Mouse (Mus musculus) left cerebral cortex, postnatal 10 days (tissue): ENCODE measurements at regions not wholly inside any gene's neighbourhood (a gene's known extent, or its start where the extent isn't known, plus 50 kb on each side); places are given as distances from the start of the nearest gene placed in this dataset.
"Not testable (repeated sequence)": the region's sequence is repeated elsewhere in the genome, so short reads cannot be mapped to it uniquely, and the experiment has no call there.

Source experiments
- DNase-seq, 2 experiments: peaks; one replicate each; pipeline ENCODE4 v3.0.0; 2021 to 2022; ENCODE audit warnings: low spot score in 2 of 2, mixed read lengths in 1 of 2; ENCODE audit errors: extremely low spot score in 1 of 2
- intact Hi-C: fragments of 180-260 bp; cut with DNase I; formaldehyde crosslinking; loops from one replicate; pipeline ENCODE4 v1.15.1; 2025

DNA sequence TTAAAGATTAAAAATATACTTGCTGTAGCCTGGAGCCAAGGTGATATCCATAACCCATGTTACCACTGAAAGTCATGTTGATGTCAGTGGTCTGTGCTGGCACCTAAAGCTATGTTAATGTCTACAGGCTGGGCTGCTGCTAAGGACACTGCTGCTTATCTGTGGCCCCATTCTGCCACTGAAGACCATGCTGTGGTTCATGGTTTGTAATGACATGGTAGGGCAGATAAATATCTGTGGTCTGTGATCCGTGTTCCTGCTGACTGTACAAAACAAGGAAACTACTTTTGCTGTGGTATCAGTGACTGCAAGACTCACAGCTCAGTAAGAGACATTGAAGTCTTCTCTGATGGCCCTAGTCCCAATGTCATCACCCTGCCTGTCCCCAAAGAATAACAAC lies 245.7 kb downstream of the Slco4c1 start:
- intact Hi-C loops, result no loop called here
- no peak for DNase-seq

DNA sequence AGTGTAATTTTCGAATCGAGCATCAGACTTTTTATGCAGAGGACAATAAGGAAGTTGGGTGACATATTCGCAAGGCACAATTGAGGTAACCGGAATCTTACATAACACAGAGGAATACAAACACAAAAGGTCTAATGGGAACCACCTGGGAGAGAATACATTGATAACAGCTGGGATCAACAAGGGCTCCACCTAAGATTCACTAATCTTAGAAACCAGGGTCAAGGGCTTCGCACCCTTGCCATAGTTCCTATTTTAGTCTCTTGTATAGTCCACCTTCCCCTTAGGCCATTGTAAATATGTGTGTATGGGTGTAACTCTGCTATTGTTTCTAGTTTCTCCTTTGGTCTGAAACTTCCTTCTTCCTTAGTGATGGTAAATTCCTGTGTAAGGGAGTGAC lies 246.6 kb downstream of the Slco4c1 start:
- DNase-seq, intact Hi-C loops: not testable (repeated sequence)

GRCm38 (mm10) chr1:96596141-96596540 lies 275.8 kb downstream of the Slco4c1 start:
- no peak for DNase-seq
- intact Hi-C loops, result no loop called here

DNA sequence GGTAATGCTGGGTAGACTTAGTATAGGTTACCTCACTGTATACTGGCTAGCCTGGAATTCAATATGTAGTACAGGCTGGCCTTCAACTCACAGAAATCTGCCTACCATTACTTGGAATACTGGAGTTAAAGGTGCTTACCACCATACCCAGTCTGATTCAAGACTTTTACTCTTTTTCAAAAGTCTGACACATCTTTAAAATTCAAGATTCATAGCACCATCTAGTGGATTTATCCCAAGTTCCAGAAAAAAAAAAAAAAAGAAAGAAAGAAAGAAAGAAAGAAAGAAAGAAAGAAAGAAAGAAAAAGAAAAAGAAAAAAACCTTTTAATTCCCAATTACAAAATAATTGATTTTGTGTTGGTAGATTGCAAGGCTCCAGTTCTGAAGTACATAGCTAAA lies 302.7 kb downstream of the Slco4c1 start:
- intact Hi-C loops, result no loop called here
- no peak for DNase-seq

GRCm38 (mm10) chr1:96563279-96563910 lies 308.6 kb downstream of the Slco4c1 start:
- no peak for DNase-seq
- intact Hi-C loops, result no loop called here

DNA sequence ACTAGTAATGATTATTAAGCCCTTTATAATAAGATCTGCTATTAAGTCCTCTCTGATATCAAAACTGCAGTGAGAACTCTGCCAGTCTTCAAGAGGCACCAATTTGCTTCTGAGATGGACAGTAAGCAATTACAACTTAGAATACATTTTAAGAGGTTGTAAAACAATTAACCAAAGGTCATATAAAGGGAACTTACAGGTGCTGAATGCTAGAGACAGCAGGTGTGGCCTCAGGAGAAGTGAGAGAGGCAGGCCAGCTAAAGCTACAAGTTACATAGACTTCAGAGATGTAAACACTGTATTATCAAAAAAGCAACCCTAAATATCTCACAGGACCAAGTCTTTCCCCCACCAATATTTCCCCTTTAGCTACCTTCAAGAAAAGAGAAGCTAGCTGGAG lies 315.7 kb downstream of the Slco4c1 start:
- no peak for DNase-seq
- intact Hi-C loops, result no loop called here

DNA sequence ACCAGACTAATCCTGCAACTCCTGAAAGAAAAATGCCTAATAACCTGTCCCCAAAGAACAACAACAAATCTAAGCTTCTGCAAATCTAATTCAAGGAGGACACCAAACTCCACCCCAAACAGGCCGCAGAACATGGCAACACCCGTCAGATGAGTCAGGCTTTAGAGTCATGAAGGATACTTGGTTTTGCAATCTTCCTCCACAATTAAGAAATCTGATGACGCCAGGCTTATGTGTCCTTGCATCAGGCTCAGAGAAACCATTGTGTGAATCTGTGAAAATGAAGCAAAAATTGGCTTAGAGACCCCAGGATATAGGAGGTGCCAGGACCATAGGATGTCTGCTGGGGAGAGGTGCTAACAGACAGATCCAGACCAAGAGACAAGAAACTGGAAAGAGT lies 352.6 kb downstream of the Slco4c1 start:
- intact Hi-C loops, result no loop called here
- no peak for DNase-seq

DNA sequence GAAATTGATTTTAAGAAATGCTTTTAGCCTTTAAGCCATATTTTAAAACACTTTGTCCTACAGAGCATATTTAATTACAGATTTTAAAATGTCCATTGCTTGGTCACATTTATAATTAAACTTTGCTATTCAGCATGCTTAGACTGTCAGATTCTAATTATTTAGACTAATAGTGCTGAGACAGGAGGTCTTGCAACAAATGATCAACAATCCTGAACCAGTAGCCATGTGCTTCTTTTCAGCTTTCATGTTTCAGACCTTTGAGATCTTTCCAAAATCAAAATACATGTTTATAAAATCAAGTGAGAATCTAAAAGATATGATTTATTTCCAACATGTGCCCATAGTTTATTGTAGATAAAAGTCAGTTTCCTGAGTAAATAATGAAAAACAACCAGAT lies 371.0 kb downstream of the Slco4c1 start:
- intact Hi-C loops, result no loop called here
- DNase-seq, result no peak

GRCm38 (mm10) chr1:96482816-96483215 lies 389.2 kb downstream of the Slco4c1 start:
- intact Hi-C loops, result no loop called here
- DNase-seq, result no peak

DNA sequence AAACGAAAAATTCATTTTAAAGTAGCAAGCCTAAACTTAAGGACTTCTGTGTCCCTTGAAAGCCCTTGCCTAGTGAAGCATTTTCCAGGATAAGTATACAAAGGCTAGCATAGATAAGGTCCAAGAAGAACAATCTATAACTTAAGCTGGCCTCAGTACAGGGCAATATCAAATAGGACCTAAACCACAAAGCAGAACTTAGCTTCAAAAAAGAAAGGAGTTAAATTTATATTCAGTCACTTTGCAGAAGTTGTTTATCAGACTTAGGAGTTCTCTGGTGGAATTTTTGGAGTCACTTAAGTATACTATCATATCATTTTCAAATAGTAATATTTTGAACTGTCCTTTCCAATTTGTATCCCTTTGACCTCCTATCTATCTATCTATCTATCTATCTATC lies 421.1 kb downstream of the Slco4c1 start:
- DNase-seq, result no peak
- intact Hi-C loops, result no loop called here

GRCm38 (mm10) chr1:96445215-96445614 lies 426.8 kb downstream of the Slco4c1 start:
- intact Hi-C loops, result no loop called here
- DNase-seq, result no peak

DNA sequence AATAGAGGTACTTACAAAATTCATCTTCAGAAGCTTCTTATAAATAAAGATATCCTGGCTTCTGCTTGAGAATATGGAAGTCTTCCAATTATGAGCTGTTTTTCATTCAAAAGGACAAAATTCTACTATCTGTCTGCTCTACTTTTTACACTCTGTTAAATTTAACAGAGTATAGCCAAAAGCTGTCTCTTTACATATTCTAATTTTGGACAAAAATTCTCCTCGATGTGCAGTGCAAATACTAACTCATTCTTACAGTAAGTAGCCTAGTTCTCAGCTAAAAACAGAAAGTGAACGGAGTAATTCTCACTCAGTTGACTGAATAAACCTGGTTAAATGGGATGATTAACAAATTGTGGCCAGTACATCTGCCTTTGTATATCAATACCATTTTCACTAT lies 438.9 kb downstream of the Slco4c1 start:
- no peak for DNase-seq
- intact Hi-C loops, result no loop called here

DNA sequence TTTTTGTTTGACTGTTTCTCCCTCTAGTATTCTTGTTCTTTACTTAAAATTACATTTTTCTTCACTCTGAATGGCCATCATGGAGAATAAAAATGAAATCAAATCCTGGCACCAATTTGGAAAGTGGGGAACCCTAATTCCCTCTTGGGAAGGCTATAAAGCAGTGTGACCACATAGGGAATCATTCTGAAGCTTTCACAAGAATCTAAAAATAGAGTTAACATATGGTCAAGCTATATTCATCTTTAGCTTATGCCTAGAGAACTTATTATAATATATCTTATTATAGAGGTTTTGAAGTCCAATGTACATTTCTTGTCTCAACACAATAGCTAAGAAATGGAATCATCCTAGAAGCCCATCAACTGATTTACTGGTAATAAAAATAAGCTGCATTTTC lies 448.5 kb downstream of the Slco4c1 start:
- intact Hi-C loops, result no loop called here
- no peak for DNase-seq

GRCm38 (mm10) chr1:96410837-96411612 lies 460.9 kb downstream of the Slco4c1 start:
- no peak for DNase-seq
- intact Hi-C loops, result no loop called here

DNA sequence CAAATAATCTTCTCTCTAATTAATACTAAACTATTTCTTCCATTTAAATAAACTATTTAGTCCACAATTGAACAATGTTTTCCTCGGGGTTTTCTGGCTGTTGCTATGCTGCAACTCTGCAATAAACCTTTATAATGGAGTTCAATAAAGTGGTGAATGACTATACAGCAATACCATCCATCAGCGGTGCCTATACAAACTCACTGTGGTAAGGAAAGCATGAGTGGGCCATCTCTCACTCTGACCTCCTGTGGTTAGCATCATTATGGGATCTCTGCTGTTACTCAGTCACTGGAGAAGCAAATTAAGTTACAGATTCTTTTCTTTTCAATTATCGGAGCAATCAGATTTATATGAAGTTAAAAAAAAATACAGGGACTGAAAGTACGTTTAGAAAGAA lies 474.0 kb downstream of the Slco4c1 start:
- no peak for DNase-seq
- intact Hi-C loops, result no loop called here

DNA sequence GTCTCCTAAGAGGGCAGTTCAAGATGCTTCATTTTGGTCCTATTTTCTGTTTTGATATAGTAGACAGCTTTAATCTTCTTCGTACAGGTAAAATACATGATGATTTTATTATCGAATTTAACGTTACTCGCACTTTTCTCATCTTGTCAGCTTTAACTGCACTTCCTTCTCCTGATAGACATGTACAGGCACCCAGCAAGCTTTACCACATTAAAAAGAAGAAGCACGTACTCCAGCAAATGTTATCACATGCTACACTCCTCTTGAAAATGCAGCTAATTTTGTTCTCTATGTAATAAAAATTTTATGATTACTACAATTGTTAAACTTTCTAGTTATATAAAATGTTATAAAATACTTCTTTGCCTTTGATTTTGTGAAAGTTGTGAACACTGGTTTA lies 483.6 kb downstream of the Slco4c1 start:
- intact Hi-C loops, result no loop called here
- DNase-seq, result no peak

DNA sequence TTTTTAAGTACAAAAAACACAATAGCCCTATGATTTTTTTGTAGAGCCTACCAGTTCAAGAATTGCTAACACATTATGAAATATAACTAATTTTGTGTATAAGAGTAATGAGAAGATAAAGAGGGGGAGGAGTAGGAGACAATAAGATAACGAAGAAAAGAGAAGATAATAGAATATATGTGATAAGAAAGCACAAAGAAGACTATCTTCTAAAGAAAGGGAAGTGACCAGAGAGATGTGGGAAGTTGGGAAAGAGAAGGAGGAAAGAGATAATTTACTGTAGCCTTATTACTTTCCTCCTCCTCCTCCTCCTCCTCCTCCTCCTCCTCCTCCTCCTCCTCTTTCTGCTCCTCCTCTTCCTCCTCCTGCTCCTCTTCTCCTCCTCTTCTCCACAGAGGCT lies 486.1 kb downstream of the Slco4c1 start:
- no peak for DNase-seq
- intact Hi-C loops, result no loop called here

GRCm38 (mm10) chr1:96362713-96363441 lies 509.1 kb downstream of the Slco4c1 start:
- intact Hi-C loops, result no loop called here
- DNase-seq, result no peak

GRCm38 (mm10) chr1:96347231-96347630 lies 524.7 kb downstream of the Slco4c1 start:
- intact Hi-C loops, result no loop called here
- no peak for DNase-seq

- intact Hi-C loops, result no loop called here
- no peak for DNase-seq
Measured at GRCm38 (mm10) chr1:96346465-96347002, 525.4 kb downstream of the Slco4c1 start.
